Mouse (Mus musculus) erythroblast, embryonic 14.5 days (primary cell): Measurements from ENCODE around the gene Slc29a1.

Source experiments
- GATA1 ChIP-seq: IDR thresholded peaks from 2 replicates; pipeline ENCODE4 v1.6.1; 2012; ENCODE audit warnings: low read length, inconsistent platforms, mixed read lengths
- TAL1 ChIP-seq: IDR thresholded peaks from 3 replicates; pipeline ENCODE4 v1.6.1; 2012; ENCODE audit warnings: low read length, inconsistent platforms, mixed read lengths

DNA sequence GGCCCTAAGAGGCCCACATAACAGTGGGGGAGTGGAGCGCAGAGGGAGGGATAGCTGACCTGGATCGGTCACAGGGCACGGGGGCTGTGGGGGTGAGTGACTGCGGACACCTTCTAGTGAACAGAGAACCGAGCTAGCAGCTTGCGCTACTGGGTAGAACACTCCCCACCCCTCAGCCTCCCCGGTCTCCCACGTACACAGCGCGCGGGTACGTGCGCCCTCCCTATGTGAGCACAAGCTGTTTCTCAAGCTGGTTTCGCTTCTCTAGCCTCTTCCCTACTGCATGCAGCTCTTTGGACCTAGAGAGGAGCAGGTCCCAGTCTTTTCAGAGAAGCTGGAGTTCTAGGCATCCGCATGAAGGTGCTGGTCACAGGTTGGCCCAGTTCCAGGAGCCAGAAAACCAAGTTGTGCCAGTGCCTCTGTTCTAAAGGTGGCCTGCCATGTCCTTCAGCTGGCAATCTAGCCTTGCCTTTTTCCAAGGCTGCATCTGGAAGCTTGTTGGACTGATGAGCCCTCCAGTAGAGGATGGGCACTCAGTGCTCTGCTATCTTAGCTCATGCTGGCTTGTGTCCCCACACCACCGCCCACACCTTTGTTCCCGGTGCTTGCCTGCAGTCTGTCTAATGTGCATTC, 25.2 kb downstream of the Slc29a1 start:
- TF ChIP-seq GATA1 (no peak), TAL1 (no peak)
